Mouse (Mus musculus): Measurements from ENCODE around the gene Akt1s1.

DNA sequence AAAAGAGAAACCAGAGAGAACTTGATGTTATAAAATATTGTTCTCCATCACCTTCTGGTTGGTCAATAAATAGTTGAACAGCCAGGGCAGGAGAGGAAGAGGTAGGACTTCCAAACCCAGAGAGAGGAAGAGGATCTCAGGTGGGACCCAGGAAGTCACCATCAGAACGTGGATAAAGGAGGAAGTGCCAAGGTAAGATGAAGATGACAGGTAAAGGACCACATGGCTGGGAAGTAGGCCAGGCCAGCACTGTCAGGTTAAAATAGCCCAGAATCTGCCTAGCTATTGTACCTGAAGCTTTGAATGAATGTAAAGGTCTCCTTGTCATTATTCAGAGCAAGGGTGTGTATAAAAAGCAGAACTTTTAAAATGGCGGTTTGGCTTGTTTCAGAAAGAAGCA, 39.9 kb upstream of the Akt1s1 start:
- TF ChIP-seq POLR2A (IDR thresholded peaks at IDR 0.05; ENCODE audit: borderline replicate concordance, control insufficient read depth, low read depth, low read length) (no peak), CTCF (IDR thresholded peaks at IDR 0.05; ENCODE audit: control insufficient read depth, insufficient read depth, low read length) (no peak)

Measured in bone marrow, adult 2 months (tissue).